Mouse (Mus musculus) spleen, adult 2 months (tissue): Measurements from ENCODE around the gene 2510009E07Rik.

Experiments
- CTCF ChIP-seq: fragments of 200-500 bp; IDR thresholded peaks from 2 replicates; pipeline ENCODE4 v1.5.1; 2011; ENCODE audit warnings: mild to moderate bottlenecking, inconsistent platforms; ENCODE audit not compliant: insufficient read depth, insufficient read length, insufficient replicate concordance; ENCODE audit errors: extremely low read depth
- POLR2A ChIP-seq: fragments of 200-500 bp; IDR thresholded peaks from 2 replicates; pipeline ENCODE4 v1.6.1; 2011; ENCODE audit warnings: low read depth, low read length, inconsistent platforms

- TF ChIP-seq CTCF (no peak), POLR2A (no peak)
Measured at GRCm38 (mm10) chr16:21742191-21742870, 47.9 kb upstream of the 2510009E07Rik start.
